ENCODE assay signal across 19 mouse cellular contexts in genomic region chr5:82440126-82440525, GRCm38 (mm10).
"Had no signal": no experiment of that assay in that cellular context is flagged by ENCODE, and none has a peak within 500 bp of the region (broad histone marks: within the 10 kb centered on the region; RNA-seq: fewer than 3 reads in every experiment).

No protein-coding gene starts in this region.

- H3K27ac ChIP-seq: midbrain, embryonic 10.5 days; midbrain, embryonic 12.5 days; neural tube, embryonic 13.5 days; neural tube, embryonic 15.5 days; stomach, embryonic 15.5 days; stomach, postnatal 0 days had no signal

- DNase-seq: lung, adult 18-20 months; lung, embryonic 14.5 days; lung, postnatal 10 days; lung, postnatal 4 days; midbrain, embryonic 14.5 days; retina, postnatal 1 day; right cerebral cortex, adult 18-20 months; right cerebral cortex, postnatal 25 days; thymus, adult 2 months; thymus, postnatal 25 days; thymus, postnatal 4 days had no signal

- H3K9ac ChIP-seq: lung, embryonic 14.5 days; midbrain, embryonic 12.5 days; neural tube, embryonic 13.5 days; neural tube, embryonic 15.5 days; stomach, embryonic 15.5 days had no signal

- H3K4me2 ChIP-seq: lung, embryonic 14.5 days; midbrain, embryonic 12.5 days; neural tube, embryonic 13.5 days; neural tube, embryonic 15.5 days; stomach, embryonic 15.5 days had no signal

- H3K4me3 ChIP-seq: midbrain, embryonic 10.5 days; midbrain, embryonic 12.5 days; myocyte; neural tube, embryonic 13.5 days; neural tube, embryonic 15.5 days; stomach, embryonic 15.5 days had no signal

- ATAC-seq: midbrain, embryonic 16.5 days had no signal

- H3K9me3 ChIP-seq: midbrain, embryonic 10.5 days; midbrain, embryonic 12.5 days; neural tube, embryonic 13.5 days; neural tube, embryonic 15.5 days; stomach, embryonic 15.5 days had no signal

- H3K36me3 ChIP-seq: midbrain, embryonic 10.5 days; midbrain, embryonic 12.5 days; neural tube, embryonic 13.5 days; neural tube, embryonic 15.5 days; stomach, embryonic 15.5 days had no signal

- H3K27me3 ChIP-seq: midbrain, embryonic 12.5 days; neural tube, embryonic 13.5 days; neural tube, embryonic 15.5 days; stomach, embryonic 15.5 days had no signal

- H3K4me1 ChIP-seq: midbrain, embryonic 10.5 days; midbrain, embryonic 12.5 days; neural tube, embryonic 13.5 days; neural tube, embryonic 15.5 days; stomach, embryonic 15.5 days had no signal
